In genomic region chr2:129306020-129306419, GRCm38 (mm10) we compare ENCODE assay signal across 15 mouse cellular contexts. TPM values are rescaled to one million over a fixed set of nuclear protein-coding genes. Genes with fewer than 3 reads are reported as not detected.
"Had no signal": no experiment of that assay in that cellular context is flagged by ENCODE, and none has a peak within 500 bp of the region (broad histone marks: within the 10 kb centered on the region; RNA-seq: fewer than 3 reads in every experiment).

No protein-coding gene starts in this region.

- H3K9ac ChIP-seq: intestine, embryonic 15.5 days; kidney, embryonic 15.5 days; limb, embryonic 13.5 days; liver, embryonic 13.5 days; midbrain, embryonic 13.5 days; neural tube, embryonic 15.5 days had no signal

- ATAC-seq: intestine, embryonic 15.5 days; midbrain, embryonic 13.5 days had no signal

- H3K27me3 ChIP-seq: intestine, embryonic 15.5 days; midbrain, embryonic 13.5 days; neural tube, embryonic 15.5 days had no signal

- H3K4me2 ChIP-seq: intestine, embryonic 15.5 days; kidney, embryonic 15.5 days; limb, embryonic 13.5 days; liver, embryonic 13.5 days; midbrain, embryonic 13.5 days; neural tube, embryonic 15.5 days had no signal

- DNase-seq: kidney, adult 18-20 months; kidney, postnatal 14 days; left cerebral cortex, postnatal 4 days; liver, embryonic 13.5 days; lung, adult 18-20 months; lung, postnatal 4 days; thymus, postnatal 4 days had no signal

- H3K9me3 ChIP-seq: intestine, embryonic 15.5 days; kidney, embryonic 15.5 days; limb, embryonic 13.5 days; liver, embryonic 13.5 days; midbrain, embryonic 13.5 days; neural tube, embryonic 15.5 days had no signal

- H3K4me1 ChIP-seq: intestine, embryonic 15.5 days; kidney, embryonic 15.5 days; limb, embryonic 13.5 days; liver, embryonic 13.5 days; midbrain, embryonic 13.5 days; neural tube, embryonic 15.5 days had no signal

- H3K27ac ChIP-seq: intestine, embryonic 15.5 days; kidney, embryonic 15.5 days; limb, embryonic 13.5 days; liver, embryonic 13.5 days; midbrain, embryonic 13.5 days; neural tube, embryonic 15.5 days had no signal

- H3K36me3 ChIP-seq: intestine, embryonic 15.5 days; kidney, embryonic 15.5 days; limb, embryonic 13.5 days; liver, embryonic 13.5 days; midbrain, embryonic 13.5 days; neural tube, embryonic 15.5 days had no signal

- H3K4me3 ChIP-seq: intestine, embryonic 15.5 days; kidney, embryonic 15.5 days; limb, embryonic 13.5 days; liver, embryonic 13.5 days; midbrain, embryonic 13.5 days; myocyte; neural tube, embryonic 15.5 days had no signal

RNA-seq across cellular contexts. Expression of gene Il1a, which starts 3.8 kb away (rescaled TPM):
- polyA plus RNA-seq: lung, embryonic 16.5 days; myocyte; neural tube, embryonic 11.5 days had no signal
